Mouse (Mus musculus): ENCODE results near the gene S100a8.

- TF ChIP-seq CTCF (IDR thresholded peaks at IDR 0.05; ENCODE audit: control insufficient read depth, insufficient read depth, insufficient read length) (no peak), MAX (IDR thresholded peaks at IDR 0.05) (no peak), MYOG (IDR thresholded peaks at IDR 0.05; ENCODE audit: control insufficient read depth, extremely low read depth, insufficient read length) (no peak), USF1 (IDR thresholded peaks at IDR 0.05; ENCODE audit: low read depth) (no peak), MYOD1 (IDR thresholded peaks at IDR 0.05; ENCODE audit: control insufficient read depth, insufficient read length, low read depth) (no peak)
Measured at GRCm38 (mm10) chr3:90647291-90647690, 21.5 kb upstream of the S100a8 start.

Measured in C2C12 (cell line).